9 mouse cellular contexts compared by ENCODE assay signal in the genomic region with DNA sequence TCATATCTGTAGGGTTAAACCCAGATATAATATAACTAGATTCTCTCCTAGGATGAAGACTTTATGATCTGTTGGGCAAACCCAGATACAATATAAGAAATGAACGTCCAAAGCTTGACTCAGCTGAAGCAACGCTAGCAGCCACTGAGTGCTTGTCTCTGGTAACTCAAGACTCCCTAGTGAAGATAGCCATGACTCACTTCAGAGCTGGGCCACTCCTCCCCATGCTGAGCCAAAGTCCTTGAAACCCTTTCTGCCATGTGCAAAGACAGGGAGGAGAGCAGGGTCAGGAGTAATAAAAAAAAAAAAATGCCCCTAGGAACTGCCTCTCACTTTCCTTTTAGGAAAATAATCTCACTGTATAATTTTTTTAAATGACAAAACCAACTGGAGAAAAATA.
DNase-seq lines count a peak whose midpoint lies in the region; ATAC-seq lines count a peak whose summit lies in the region.
"Had no signal": no experiment of that assay in that cellular context is flagged by ENCODE, and none has a peak within 500 bp of the region (broad histone marks: within the 10 kb centered on the region; RNA-seq: fewer than 3 reads in every experiment).

No protein-coding gene starts in this region.

- H3K27me3 ChIP-seq in kidney, embryonic 16.5 days (ENCODE audit: insufficient read depth, low read length), result no peaks in the 10 kb centered on the region
- no peaks in the 10 kb centered on the region for H3K27me3 ChIP-seq in forebrain, embryonic 15.5 days
- no peaks in the 10 kb centered on the region for H3K27me3 ChIP-seq in limb, embryonic 12.5 days
- H3K27me3 ChIP-seq: liver, embryonic 12.5 days had no signal

- H3K4me2 ChIP-seq in kidney, embryonic 16.5 days (replicated peaks; ENCODE audit: low read depth, low read length), result no peak overlapping the region
- no peak overlapping the region for H3K4me2 ChIP-seq in forebrain, embryonic 15.5 days (replicated peaks)
- H3K4me2 ChIP-seq in limb, embryonic 12.5 days, result no peak overlapping the region
- H3K4me2 ChIP-seq: liver, embryonic 12.5 days had no signal

- H3K36me3 ChIP-seq in kidney, embryonic 16.5 days (ENCODE audit: insufficient read depth, low read length), result 0 out of 2 replicates have a peak, but pooled peaks cover 2% of the 10 kb centered on the region
- no peaks in the 10 kb centered on the region for H3K36me3 ChIP-seq in forebrain, embryonic 15.5 days
- H3K36me3 ChIP-seq in limb, embryonic 12.5 days, result no peaks in the 10 kb centered on the region
- H3K36me3 ChIP-seq: liver, embryonic 12.5 days had no signal

- H3K9me3 ChIP-seq in kidney, embryonic 16.5 days (ENCODE audit: low read length), result no peaks in the 10 kb centered on the region; the same call in 1 of the 2 replicates
- no peaks in the 10 kb centered on the region for H3K9me3 ChIP-seq in forebrain, embryonic 15.5 days
- 0 out of 2 replicates have a peak, but pooled peaks cover 4% of the 10 kb centered on the region for H3K9me3 ChIP-seq in limb, embryonic 12.5 days
- H3K9me3 ChIP-seq: liver, embryonic 12.5 days had no signal

- H3K9ac ChIP-seq in kidney, embryonic 16.5 days (replicated peaks; ENCODE audit: low read length), result no peak overlapping the region
- no peak overlapping the region for H3K9ac ChIP-seq in forebrain, embryonic 15.5 days (replicated peaks)
- no peak overlapping the region for H3K9ac ChIP-seq in limb, embryonic 12.5 days (replicated peaks)
- H3K9ac ChIP-seq: liver, embryonic 12.5 days had no signal

- DNase-seq in kidney, postnatal 25 days, result no peak
- peak; percentile 74 for DNase-seq in adrenal gland, postnatal 14 days
- DNase-seq in embryo, embryonic 9.5 days (ENCODE audit: extremely low spot score), result no peak
- no peak for DNase-seq in frontal cortex, postnatal 10 days (ENCODE audit: low spot score in 2 of 2)
- DNase-seq: kidney, adult 9 months had no signal

- no peak overlapping the region for H3K4me3 ChIP-seq in kidney, embryonic 16.5 days (ENCODE audit: low read length)
- H3K4me3 ChIP-seq in forebrain, embryonic 15.5 days, result no peak overlapping the region
- no peak overlapping the region for H3K4me3 ChIP-seq in limb, embryonic 12.5 days (replicated peaks)
- H3K4me3 ChIP-seq: liver, embryonic 12.5 days had no signal

- H3K27ac ChIP-seq in kidney, embryonic 16.5 days (ENCODE audit: low read length), result peak overlapping the region; percentile 85; the same call in 1 of the 2 replicates
- peak overlapping the region; percentile 79 for H3K27ac ChIP-seq in forebrain, embryonic 15.5 days (replicated peaks)
- H3K27ac ChIP-seq in limb, embryonic 12.5 days, result peak overlapping the region; percentile 97
- H3K27ac ChIP-seq: liver, embryonic 12.5 days had no signal

- 24% methylated on average over 2 of the region's 2 CpGs for WGBS in kidney, embryonic 16.5 days
- 85% methylated on average over 2 of the region's 2 CpGs for WGBS in forebrain, embryonic 15.5 days
- 55% methylated on average over 2 of the region's 2 CpGs for WGBS in limb, embryonic 12.5 days

- no peak for ATAC-seq in kidney, embryonic 16.5 days (ENCODE audit: low FRiP score, low TSS enrichment)
- no peak for ATAC-seq in forebrain, embryonic 15.5 days (replicated peaks)
- no peak for ATAC-seq in limb, embryonic 12.5 days (ENCODE audit: insufficient number of reproducible peaks, insufficient read depth, low FRiP score, low TSS enrichment, low read depth)
- ATAC-seq: liver, embryonic 12.5 days had no signal

- H3K4me1 ChIP-seq in kidney, embryonic 16.5 days (ENCODE audit: insufficient read depth, low read length), result peaks cover 31% of the 10 kb centered on the region
- peaks cover 16% of the 10 kb centered on the region for H3K4me1 ChIP-seq in forebrain, embryonic 15.5 days
- peaks cover 52% of the 10 kb centered on the region for H3K4me1 ChIP-seq in limb, embryonic 12.5 days (replicated peaks)
- H3K4me1 ChIP-seq: liver, embryonic 12.5 days had no signal
